Mouse (Mus musculus) mouse embryonic stem cell (cell line): ENCODE measurements around the gene Surf6.

Experiments
- in situ Hi-C, 2 experiments: fragments of 300-500 bp; cut with MboI; formaldehyde crosslinking; loops; 1 replicate in 1 of 2; 3 replicates in 1 of 2; pipeline ENCODE4 v1.14.3; 2019 to 2020; ENCODE audit warnings: low sequenced_read_pairs in 2 of 2, low pct_unique_long_range_greater_than_20kb in 1 of 2, mixed read lengths in 1 of 2; ENCODE audit not compliant: unreplicated experiment in 1 of 2

The Surf6 gene

GRCm38 (mm10) chr2:26902467-26903220, at the start of gene Surf6:
Gene Surf6, minus strand, starts transcription at chr2:26902879.
- in situ Hi-C loops, result no loop called here

- in situ Hi-C loops, result no loop called here
Observed at GRCm38 (mm10) chr2:26952193-26952592, 49.5 kb upstream of the Surf6 start.

GRCm38 (mm10) chr2:26951346-26951905, 48.7 kb upstream of the Surf6 start:
- in situ Hi-C loops, result no loop called here

GRCm38 (mm10) chr2:26950411-26950810, 47.7 kb upstream of the Surf6 start:
- in situ Hi-C loops, result no loop called here

GRCm38 (mm10) chr2:26943253-26943652, 40.6 kb upstream of the Surf6 start:
- in situ Hi-C loops, result no loop called here

GRCm38 (mm10) chr2:26941539-26941938, 38.9 kb upstream of the Surf6 start:
- in situ Hi-C loops, result no loop called here

- in situ Hi-C loops, result no loop called here
Observed at GRCm38 (mm10) chr2:26936425-26936824, 33.7 kb upstream of the Surf6 start.

- in situ Hi-C loops, result no loop called here
Observed at GRCm38 (mm10) chr2:26935286-26935685, 32.6 kb upstream of the Surf6 start.

GRCm38 (mm10) chr2:26933304-26934055, 30.8 kb upstream of the Surf6 start, which contains the start of the genes Surf4 and Stkld1:
Gene Surf4, minus strand, starts transcription at chr2:26933928.
Gene Stkld1, plus strand, starts transcription at chr2:26934047.
- in situ Hi-C loops, result no loop called here

- in situ Hi-C loops, result no loop called here
Observed at GRCm38 (mm10) chr2:26932473-26933303, 30.0 kb upstream of the Surf6 start.

- in situ Hi-C loops, result no loop called here
Observed at GRCm38 (mm10) chr2:26930390-26930789, 27.7 kb upstream of the Surf6 start.

GRCm38 (mm10) chr2:26927745-26928476, 25.2 kb upstream of the Surf6 start:
- in situ Hi-C loops, result no loop called here

GRCm38 (mm10) chr2:26921784-26922183, 19.1 kb upstream of the Surf6 start:
- in situ Hi-C loops, result no loop called here

GRCm38 (mm10) chr2:26920190-26920855, 17.6 kb upstream of the Surf6 start:
- in situ Hi-C loops, result no loop called here

GRCm38 (mm10) chr2:26919684-26920083, 17.0 kb upstream of the Surf6 start:
- in situ Hi-C loops, result no loop called here

GRCm38 (mm10) chr2:26916738-26917137, 14.1 kb upstream of the Surf6 start:
- in situ Hi-C loops, result no loop called here

GRCm38 (mm10) chr2:26915927-26916728, 13.4 kb upstream of the Surf6 start, which contains the start of the genes Surf2 and Surf1:
Gene Surf2, plus strand, starts transcription at chr2:26916367.
Gene Surf1, minus strand, starts transcription at chr2:26916530.
- in situ Hi-C loops, result no loop called here
